Mouse (Mus musculus) liver, adult 2 months (tissue): Measurements from ENCODE around the gene Epha5. TPM values are rescaled to one million over a fixed set of nuclear protein-coding genes. Genes with fewer than 3 reads are reported as not detected.

Experiments
- DNase-seq: peaks from one replicate; pipeline ENCODE4 v3.0.0-alpha.2; 2011; ENCODE audit warnings: low read depth, low spot score; ENCODE audit errors: extremely low read depth
- H3K27ac ChIP-seq: fragments of 200-500 bp; replicated peaks from 2 replicates; pipeline ENCODE4 v1.5.1; 2012; ENCODE audit warnings: low read depth, mild to moderate bottlenecking, control low read depth, inconsistent platforms, low read length; ENCODE audit not compliant: insufficient read depth
- H3K27me3 ChIP-seq: fragments of 200-500 bp; 2 replicates; pipeline ENCODE4 v1.6.1; 2012; ENCODE audit warnings: mild to moderate bottlenecking, moderate library complexity, low read length, inconsistent platforms; ENCODE audit not compliant: control insufficient read depth, insufficient read depth
- H3K36me3 ChIP-seq: fragments of 200-500 bp; 2 replicates; pipeline ENCODE4 v1.6.1; 2012; ENCODE audit warnings: low read length, inconsistent platforms; ENCODE audit not compliant: control insufficient read depth, insufficient read depth
- H3K4me1 ChIP-seq: fragments of 200-500 bp; 2 replicates; pipeline ENCODE4 v1.6.1; 2011; ENCODE audit warnings: low read length; ENCODE audit not compliant: control insufficient read depth, insufficient read depth
- H3K4me3 ChIP-seq: fragments of 200-500 bp; 2 replicates; pipeline ENCODE4 v1.5.1; 2011; ENCODE audit warnings: low read depth, mild to moderate bottlenecking, control low read depth, low read length, moderate library complexity; ENCODE audit not compliant: insufficient read depth
- H3K79me2 ChIP-seq: fragments of 200-500 bp; 2 replicates; pipeline ENCODE4 v1.6.1; 2012; ENCODE audit warnings: inconsistent platforms, mild to moderate bottlenecking, low read length, moderate library complexity; ENCODE audit not compliant: control insufficient read depth, insufficient read depth
- H3K9ac ChIP-seq: fragments of 200-500 bp; 2 replicates; pipeline ENCODE4 v1.6.1; 2012; ENCODE audit warnings: low read depth, mild to moderate bottlenecking, control low read depth, inconsistent platforms, low read length
- CTCF ChIP-seq: fragments of 200-500 bp; IDR thresholded peaks from 2 replicates; pipeline ENCODE4 v1.5.1; 2011; ENCODE audit warnings: low read depth, low read length, control low read depth
- POLR2A ChIP-seq: fragments of 200-500 bp; IDR thresholded peaks from 2 replicates; pipeline ENCODE4 v1.6.1; 2011; ENCODE audit warnings: low read length, control low read depth; ENCODE audit not compliant: insufficient read depth; ENCODE audit errors: extremely low read depth
- WGBS: fragments of 180-500 bp; shearing (Covaris S2); methylation state at CpG from one replicate; pipeline ENCODE4 v1.1.7; 2018; 5-methylcytosine and 5-hydroxymethylcytosine counted together
- polyA plus RNA-seq: library from polyadenylated mRNA; depleted of rRNA; stranded (reverse); fragments of >200 nt; gene quantifications from 2 replicates; pipeline ENCODE4 v1.2.3, GENCODE M21; 2012; rRNA removed
- total RNA-seq: library from RNA; depleted of rRNA; stranded (reverse); fragments of >200 nt; gene quantifications from 2 replicates; pipeline ENCODE4 v1.2.3, GENCODE M21; 2014; rRNA removed

Gene Epha5
- total RNA-seq (under 0.01 TPM in 1 of 2 replicates, not detected in the other), polyA plus RNA-seq (not detected in 2 replicates)

- Histone ChIP-seq H3K27me3 (peaks cover 5% of the 10 kb centered on the region; the same call in 1 of the 2 replicates), H3K9ac (no peak within 1 kb of the TSS), H3K79me2 (no peaks in the 10 kb centered on the region), H3K36me3 (no peaks in the 10 kb centered on the region), H3K4me1 (no peaks in the 10 kb centered on the region), H3K27ac (no peak within 1 kb of the TSS), H3K4me3 (no peak within 1 kb of the TSS)
- DNase-seq: no peak
- no peak for TF ChIP-seq CTCF
- TF ChIP-seq POLR2A: no peak
- WGBS: 1% methylated on average over 67 of the region's 67 CpGs
Measured at GRCm38 (mm10) chr5:84417062-84417879, at the start of gene Epha5. Epha5 (minus strand) TSS chr5:84417382.

GRCm38 (mm10) chr5:84456216-84456615 is 39.0 kb upstream of the Epha5 start:
- H3K4me1 ChIP-seq: no peaks in the 10 kb centered on the region
- H3K27me3 ChIP-seq: no peaks in the 10 kb centered on the region
- DNase-seq: no peak
- TF ChIP-seq CTCF: no peak
- no peak for TF ChIP-seq POLR2A
- no peaks in the 10 kb centered on the region for H3K79me2 ChIP-seq
- H3K27ac ChIP-seq: no peak overlapping the region
- 70% methylated on average over 3 of the region's 3 CpGs for WGBS
- no peak overlapping the region for H3K4me3 ChIP-seq
- H3K9ac ChIP-seq: no peak overlapping the region
- no peaks in the 10 kb centered on the region for H3K36me3 ChIP-seq

DNA sequence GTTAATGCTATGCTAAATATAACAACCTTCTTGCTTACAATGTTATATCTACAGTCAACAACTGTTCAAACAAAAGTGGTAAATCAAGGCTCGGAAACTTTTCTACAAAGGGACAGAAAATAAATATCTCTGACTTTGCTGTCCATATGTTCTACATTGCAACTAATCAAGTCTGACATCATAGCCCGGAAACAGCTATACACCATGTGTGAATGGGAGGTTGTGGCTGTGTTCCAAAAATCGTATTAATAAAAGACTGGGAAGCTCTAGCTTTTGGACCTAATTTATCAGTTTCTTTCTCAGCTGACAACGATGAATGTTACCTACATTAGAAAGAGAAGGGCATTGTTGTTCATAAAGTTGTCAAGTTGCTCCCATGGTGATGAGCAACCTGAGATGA is 37.5 kb upstream of the Epha5 start:
- DNase-seq: no peak
- 73% methylated on average over 4 of the region's 4 CpGs for WGBS
- H3K79me2 ChIP-seq: no peaks in the 10 kb centered on the region
- H3K4me3 ChIP-seq: no peak overlapping the region
- no peaks in the 10 kb centered on the region for H3K27me3 ChIP-seq
- no peaks in the 10 kb centered on the region for H3K4me1 ChIP-seq
- H3K27ac ChIP-seq: no peak overlapping the region
- H3K36me3 ChIP-seq: no peaks in the 10 kb centered on the region
- no peak overlapping the region for H3K9ac ChIP-seq
- TF ChIP-seq CTCF: no peak
- TF ChIP-seq POLR2A: no peak

DNA sequence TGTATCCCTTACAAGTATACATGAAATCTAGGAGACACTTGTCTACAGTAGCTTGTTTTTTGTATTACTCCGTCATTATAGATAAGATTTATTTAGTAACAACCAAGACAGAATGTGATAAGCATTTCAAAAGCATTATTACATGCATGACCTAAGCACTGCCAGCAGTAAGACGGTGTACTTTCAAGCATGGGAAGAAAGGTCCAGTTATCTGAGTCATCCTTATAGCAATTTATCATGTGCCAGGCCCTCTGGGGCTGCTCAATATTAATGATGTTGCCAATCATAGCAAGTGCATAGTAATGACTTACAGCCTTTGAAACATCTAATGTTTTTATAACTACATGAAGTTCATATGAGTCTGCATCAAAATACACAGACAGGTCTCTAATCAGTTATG is 36.7 kb upstream of the Epha5 start:
- 72% methylated on average over 2 of the region's 2 CpGs for WGBS
- H3K79me2 ChIP-seq: no peaks in the 10 kb centered on the region

GRCm38 (mm10) chr5:84440232-84440631 is 23.1 kb upstream of the Epha5 start:
- H3K79me2 ChIP-seq: no peaks in the 10 kb centered on the region
- WGBS: 77% methylated on average over 2 of the region's 2 CpGs
- H3K27ac ChIP-seq: no peak overlapping the region
- no peaks in the 10 kb centered on the region for H3K27me3 ChIP-seq
- H3K9ac ChIP-seq: no peak overlapping the region
- TF ChIP-seq CTCF (no peak), POLR2A (no peak)
- H3K4me3 ChIP-seq: no peak overlapping the region
- H3K36me3 ChIP-seq: no peaks in the 10 kb centered on the region
- no peak for DNase-seq
- no peaks in the 10 kb centered on the region for H3K4me1 ChIP-seq

More for the DNA sequence above, 36.7 kb upstream of the Epha5 start:
- TF ChIP-seq CTCF (no peak), POLR2A (no peak)
- Histone ChIP-seq H3K9ac (no peak overlapping the region), H3K27ac (no peak overlapping the region), H3K27me3 (no peaks in the 10 kb centered on the region), H3K4me3 (no peak overlapping the region), H3K36me3 (no peaks in the 10 kb centered on the region), H3K4me1 (no peaks in the 10 kb centered on the region)
- DNase-seq: no peak

DNA sequence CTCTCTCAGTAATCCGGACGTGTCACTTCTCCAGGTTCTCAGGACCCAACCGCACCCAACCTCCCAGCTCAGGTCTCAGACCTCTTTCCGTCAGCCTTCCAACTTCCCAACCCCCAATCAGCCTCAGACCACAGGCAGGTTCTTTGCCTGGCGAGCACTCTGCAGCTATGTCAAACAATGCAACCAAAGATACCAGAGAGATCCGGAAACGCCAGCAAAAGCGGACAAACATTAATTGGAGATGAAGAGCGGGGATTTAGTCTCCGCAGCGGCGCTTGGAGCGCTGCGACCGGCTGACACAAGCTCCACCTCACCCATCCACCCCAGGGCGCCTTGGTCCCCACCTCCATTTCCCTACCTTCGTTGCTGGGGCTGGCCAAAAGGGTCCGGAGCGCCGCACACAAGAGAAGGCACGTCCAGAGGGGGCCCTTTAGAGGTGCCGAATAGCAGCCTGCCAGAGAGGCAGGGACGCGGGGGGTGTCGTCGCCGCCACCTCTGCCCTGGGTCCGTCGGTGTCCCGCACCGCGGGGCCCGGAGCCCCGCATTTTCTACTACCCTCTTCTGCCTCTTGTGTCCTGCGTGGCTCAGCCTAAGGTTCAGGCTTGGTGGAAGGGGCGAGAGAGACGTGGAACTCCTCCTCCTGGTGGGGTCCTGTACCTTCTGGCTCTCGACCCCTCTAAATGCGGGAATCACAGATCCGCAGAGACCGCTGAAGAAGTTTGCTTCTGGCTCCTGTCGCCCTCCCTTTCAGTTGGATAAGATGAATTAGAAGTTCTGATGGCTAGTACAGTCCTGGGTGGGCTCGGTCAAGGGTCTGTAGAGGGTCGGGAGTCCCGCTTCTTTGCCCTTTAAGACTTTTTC is 991 bp downstream of the Epha5 start:
- no peak for DNase-seq
- Histone ChIP-seq H3K27me3 (peaks cover 5% of the 10 kb centered on the region; the same call in 1 of the 2 replicates), H3K9ac (no peak overlapping the region), H3K27ac (no peak overlapping the region), H3K79me2 (no peaks in the 10 kb centered on the region), H3K4me1 (no peaks in the 10 kb centered on the region), H3K4me3 (no peak overlapping the region), H3K36me3 (no peaks in the 10 kb centered on the region)
- 1% methylated on average over 45 of the region's 45 CpGs for WGBS
- no peak for TF ChIP-seq POLR2A
- no peak for TF ChIP-seq CTCF
